Mouse (Mus musculus): ENCODE results near the gene Kalrn. TPM values are rescaled to one million over a fixed set of nuclear protein-coding genes. Genes with fewer than 3 reads are reported as not detected.

Gene Kalrn
- polyA plus RNA-seq, 1 experiment from 2014 or later, result 33.2 TPM

- Histone ChIP-seq H3K9ac (no peak overlapping the region), H3K9me3 (replicated peaks) (no peaks in the 10 kb centered on the region), H3K4me3 (no peak overlapping the region), H3K36me3 (peaks cover 29% of the 10 kb centered on the region), H3K27ac (no peak overlapping the region), H3K4me2 (replicated peaks) (no peak overlapping the region), H3K27me3 (no peaks in the 10 kb centered on the region), H3K4me1 (no peaks in the 10 kb centered on the region)
- no peak for ATAC-seq (ENCODE audit: low FRiP score)
- 94% methylated on average over 2 of the region's 2 CpGs for WGBS
Observed at GRCm38 (mm10) chr16:34293675-34294074, 279.7 kb downstream of the Kalrn start.

GRCm38 (mm10) chr16:34289583-34289982 is 283.7 kb downstream of the Kalrn start:
- ATAC-seq (ENCODE audit: low FRiP score), result no peak
- Histone ChIP-seq H3K9me3 (replicated peaks) (no peaks in the 10 kb centered on the region), H3K4me3 (no peak overlapping the region), H3K4me2 (replicated peaks) (no peak overlapping the region), H3K36me3 (peaks cover 26% of the 10 kb centered on the region), H3K27me3 (no peaks in the 10 kb centered on the region), H3K27ac (no peak overlapping the region), H3K4me1 (no peaks in the 10 kb centered on the region), H3K9ac (no peak overlapping the region)
- WGBS, result 52% methylated on average over 7 of the region's 7 CpGs

- Histone ChIP-seq H3K9ac (no peak overlapping the region), H3K27me3 (no peaks in the 10 kb centered on the region), H3K27ac (no peak overlapping the region), H3K4me1 (no peaks in the 10 kb centered on the region), H3K4me2 (replicated peaks) (no peak overlapping the region), H3K4me3 (no peak overlapping the region), H3K9me3 (replicated peaks) (no peaks in the 10 kb centered on the region), H3K36me3 (no peaks in the 10 kb centered on the region)
- ATAC-seq (ENCODE audit: low FRiP score), result no peak
- 91% methylated on average over 8 of the region's 8 CpGs for WGBS
Observed at GRCm38 (mm10) chr16:34282026-34282425, 291.3 kb downstream of the Kalrn start.

DNA sequence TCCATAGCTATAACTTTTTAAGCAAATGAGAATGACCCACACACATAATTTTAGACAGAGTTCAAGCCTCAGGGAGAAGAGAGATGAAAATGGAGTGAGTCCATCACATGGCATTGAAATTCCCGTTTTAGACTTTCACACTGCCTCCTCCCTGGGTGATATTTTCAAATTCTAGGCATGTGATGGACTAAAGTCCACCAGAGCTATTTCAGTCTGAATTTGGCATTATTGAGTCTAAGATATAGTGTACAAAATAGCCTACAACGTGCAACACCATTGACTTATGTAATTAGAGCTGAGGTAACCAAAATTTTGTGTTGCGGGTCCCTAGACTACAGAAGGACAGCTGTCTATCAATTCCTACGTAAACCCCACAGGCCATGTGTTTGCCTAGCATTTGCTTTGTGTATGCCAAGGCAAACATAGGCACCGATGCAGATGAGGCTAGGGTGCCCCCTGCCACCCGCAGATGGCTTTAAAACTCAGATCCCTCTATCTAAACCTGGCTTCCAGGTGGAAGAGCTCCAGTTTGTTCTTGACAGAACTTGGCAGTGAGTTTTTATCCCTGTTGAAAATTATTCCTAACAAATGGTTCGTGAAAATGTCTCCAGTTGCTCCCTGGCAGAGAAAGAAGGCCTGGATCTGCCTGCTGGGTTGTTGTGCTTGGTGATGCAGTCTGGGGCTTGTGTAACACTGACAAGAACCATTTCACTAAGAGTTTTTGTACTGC is 293.5 kb downstream of the Kalrn start:
- H3K4me2 ChIP-seq (replicated peaks), result no peak overlapping the region
- no peak overlapping the region for H3K27ac ChIP-seq
- H3K9ac ChIP-seq, result no peak overlapping the region
- H3K9me3 ChIP-seq (replicated peaks), result no peaks in the 10 kb centered on the region
- 86% methylated on average over 7 of the region's 7 CpGs for WGBS
- H3K4me1 ChIP-seq, result no peaks in the 10 kb centered on the region
- H3K27me3 ChIP-seq, result no peaks in the 10 kb centered on the region
- no peaks in the 10 kb centered on the region for H3K36me3 ChIP-seq
- no peak for ATAC-seq (ENCODE audit: low FRiP score)
- no peak overlapping the region for H3K4me3 ChIP-seq

GRCm38 (mm10) chr16:34278249-34278790 is 295.0 kb downstream of the Kalrn start:
- ATAC-seq (ENCODE audit: low FRiP score), result no peak
- H3K4me3 ChIP-seq, result no peak overlapping the region
- no peaks in the 10 kb centered on the region for H3K9me3 ChIP-seq (replicated peaks)
- no peak overlapping the region for H3K9ac ChIP-seq
- WGBS, result 50% methylated on average over 4 of the region's 4 CpGs
- no peaks in the 10 kb centered on the region for H3K36me3 ChIP-seq
- no peak overlapping the region for H3K4me2 ChIP-seq (replicated peaks)
- no peaks in the 10 kb centered on the region for H3K27me3 ChIP-seq
- no peaks in the 10 kb centered on the region for H3K4me1 ChIP-seq
- no peak overlapping the region for H3K27ac ChIP-seq

DNA sequence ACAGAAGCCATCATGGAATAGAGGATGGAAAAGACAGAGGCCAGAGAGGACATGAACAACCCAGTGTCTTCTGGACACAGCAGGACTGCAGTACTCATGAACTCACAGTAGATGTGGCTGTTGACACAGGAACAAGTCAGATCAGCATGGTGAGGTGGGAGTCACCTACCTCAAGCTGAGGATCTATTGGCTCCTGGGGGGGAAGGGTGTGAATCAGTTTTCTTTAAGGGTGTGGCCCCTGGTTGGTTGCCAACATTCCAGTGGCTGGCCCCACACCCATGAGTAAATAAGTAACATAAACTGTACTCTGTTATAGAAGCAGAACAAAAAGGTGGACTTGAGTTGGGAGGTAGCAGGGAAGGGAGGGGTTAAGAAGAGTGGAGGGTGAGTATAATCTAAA is 298.7 kb downstream of the Kalrn start:
- Histone ChIP-seq H3K9ac (no peak overlapping the region), H3K4me3 (no peak overlapping the region), H3K4me1 (no peaks in the 10 kb centered on the region), H3K9me3 (replicated peaks) (no peaks in the 10 kb centered on the region), H3K27me3 (no peaks in the 10 kb centered on the region), H3K27ac (no peak overlapping the region), H3K36me3 (no peaks in the 10 kb centered on the region), H3K4me2 (replicated peaks) (no peak overlapping the region)
- no peak for ATAC-seq (ENCODE audit: low FRiP score)

DNA sequence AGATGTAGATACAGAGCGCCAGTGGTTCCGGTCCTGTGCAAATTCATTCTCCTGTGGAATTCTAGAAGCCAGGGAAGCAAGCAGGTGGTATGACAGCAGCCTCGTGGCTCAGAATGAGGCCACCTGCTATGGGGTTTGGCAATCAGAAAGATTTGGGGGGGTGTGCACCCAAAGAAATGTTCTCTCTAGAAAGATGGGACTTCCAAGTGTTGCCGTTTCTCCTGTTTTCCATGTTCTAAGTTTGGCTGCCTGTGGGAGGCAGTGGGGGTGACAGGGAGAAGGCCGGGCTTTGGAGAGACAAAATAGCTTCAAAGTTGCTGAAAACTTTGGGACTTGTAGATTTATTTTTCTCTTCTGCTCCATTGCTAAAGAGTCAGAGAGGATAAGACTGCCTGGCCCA is 301.9 kb downstream of the Kalrn start:
- Histone ChIP-seq H3K4me2 (replicated peaks) (no peak overlapping the region), H3K4me3 (no peak overlapping the region), H3K27me3 (no peaks in the 10 kb centered on the region), H3K4me1 (no peaks in the 10 kb centered on the region), H3K9ac (no peak overlapping the region), H3K27ac (no peak overlapping the region), H3K9me3 (replicated peaks) (no peaks in the 10 kb centered on the region), H3K36me3 (no peaks in the 10 kb centered on the region)
- WGBS, result 94% methylated on average over 5 of the region's 5 CpGs
- ATAC-seq (ENCODE audit: low FRiP score), result no peak

DNA sequence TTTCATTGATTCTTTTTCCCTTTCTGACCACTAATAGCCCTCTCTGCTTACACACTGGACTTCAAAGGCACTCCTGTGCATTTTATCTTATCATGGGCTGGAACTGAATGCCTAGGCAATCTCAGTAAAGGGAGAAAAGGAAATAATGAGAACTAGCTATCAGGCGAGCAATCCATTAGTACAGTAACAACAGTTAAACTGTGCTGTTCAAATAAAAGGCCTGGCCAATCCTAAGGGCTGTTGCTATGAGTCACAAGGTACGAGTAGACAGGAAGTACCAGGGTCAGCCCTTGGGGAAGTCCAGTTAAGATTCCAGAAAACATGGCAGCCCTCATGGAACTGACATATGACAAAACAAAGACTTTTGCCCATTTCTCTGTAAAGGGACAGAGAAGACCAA is 302.7 kb downstream of the Kalrn start:
- no peaks in the 10 kb centered on the region for H3K9me3 ChIP-seq (replicated peaks)
- H3K36me3 ChIP-seq, result no peaks in the 10 kb centered on the region
- H3K4me1 ChIP-seq, result no peaks in the 10 kb centered on the region
- H3K4me3 ChIP-seq, result no peak overlapping the region
- H3K9ac ChIP-seq, result no peak overlapping the region
- H3K4me2 ChIP-seq (replicated peaks), result no peak overlapping the region
- WGBS, result 84% methylated on average over 2 of the region's 2 CpGs
- no peak for ATAC-seq (ENCODE audit: low FRiP score)
- H3K27ac ChIP-seq, result no peak overlapping the region
- no peaks in the 10 kb centered on the region for H3K27me3 ChIP-seq

DNA sequence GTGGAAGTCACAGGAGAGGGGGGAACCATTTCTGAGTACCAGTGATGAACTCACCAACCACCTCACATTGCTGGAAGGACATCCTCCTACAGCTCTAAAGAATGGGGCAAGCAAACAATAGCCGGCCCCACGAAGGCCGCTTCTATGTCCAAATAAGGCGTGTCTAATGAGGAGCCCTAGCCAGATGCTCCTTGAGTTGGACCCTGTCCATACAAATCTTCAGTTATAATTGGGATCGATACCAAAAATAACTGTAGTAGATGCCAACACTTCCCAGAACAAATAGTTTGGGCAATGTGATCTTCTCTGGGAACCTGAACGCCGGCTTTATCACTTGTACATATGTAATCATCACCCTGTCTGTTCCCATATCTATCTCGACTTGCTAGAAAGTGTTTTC is 303.7 kb downstream of the Kalrn start:
- Histone ChIP-seq H3K36me3 (no peaks in the 10 kb centered on the region), H3K9me3 (replicated peaks) (no peaks in the 10 kb centered on the region), H3K9ac (no peak overlapping the region), H3K4me1 (no peaks in the 10 kb centered on the region), H3K4me3 (no peak overlapping the region), H3K27me3 (no peaks in the 10 kb centered on the region), H3K4me2 (replicated peaks) (no peak overlapping the region), H3K27ac (no peak overlapping the region)
- WGBS, result 80% methylated on average over 8 of the region's 8 CpGs
- ATAC-seq (ENCODE audit: low FRiP score), result no peak

DNA sequence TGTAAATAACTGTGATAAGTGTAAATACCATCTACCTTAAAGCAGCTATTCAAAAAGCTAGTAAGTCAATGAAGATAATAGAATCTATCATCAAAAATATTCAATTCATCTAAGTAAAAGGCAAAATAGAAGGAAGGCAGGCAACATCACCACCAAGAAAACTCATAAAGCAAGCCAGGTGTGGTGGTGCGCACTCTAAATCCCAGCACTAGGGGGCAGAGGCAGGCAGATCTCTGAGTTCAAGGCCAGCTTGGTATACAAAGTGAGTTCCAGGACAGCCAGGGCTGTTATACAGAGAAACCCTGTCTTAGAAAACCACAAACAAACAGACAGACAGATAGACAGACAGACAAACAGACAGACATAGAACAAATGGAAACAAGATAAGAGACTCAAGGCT is 305.6 kb downstream of the Kalrn start:
- no peaks in the 10 kb centered on the region for H3K27me3 ChIP-seq
- H3K4me1 ChIP-seq, result peaks cover 9% of the 10 kb centered on the region
- no peak overlapping the region for H3K4me2 ChIP-seq (replicated peaks)
- WGBS, result 100% methylated on average over 1 of the region's 1 CpGs
- no peaks in the 10 kb centered on the region for H3K9me3 ChIP-seq (replicated peaks)
- ATAC-seq (ENCODE audit: low FRiP score), result no peak
- no peak overlapping the region for H3K27ac ChIP-seq
- H3K4me3 ChIP-seq, result no peak overlapping the region
- no peaks in the 10 kb centered on the region for H3K36me3 ChIP-seq
- no peak overlapping the region for H3K9ac ChIP-seq

DNA sequence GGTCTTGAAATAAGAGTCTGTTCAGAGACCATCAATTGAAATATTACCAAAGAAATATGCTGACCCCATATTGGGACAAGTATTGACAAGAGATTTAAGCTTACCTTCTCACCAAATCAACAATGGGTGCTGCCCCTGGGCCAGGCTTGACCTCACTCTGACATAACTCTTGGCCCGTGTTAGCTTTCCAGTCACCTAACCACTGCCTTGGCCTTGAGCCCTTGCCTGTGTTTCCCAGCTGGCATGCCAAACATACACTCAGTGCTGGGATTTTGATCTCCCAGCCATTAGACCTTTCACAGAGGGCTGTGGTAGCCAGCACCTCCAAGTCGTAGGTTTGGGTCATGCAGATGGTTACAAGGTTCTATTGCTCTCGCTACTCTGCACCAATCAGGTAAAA is 308.7 kb downstream of the Kalrn start:
- peaks cover 10% of the 10 kb centered on the region for H3K4me1 ChIP-seq
- WGBS, result 95% methylated on average over 3 of the region's 3 CpGs
- H3K4me3 ChIP-seq, result no peak overlapping the region
- H3K4me2 ChIP-seq (replicated peaks), result no peak overlapping the region
- ATAC-seq (ENCODE audit: low FRiP score), result no peak
- H3K9ac ChIP-seq, result no peak overlapping the region
- H3K27ac ChIP-seq, result no peak overlapping the region
- no peaks in the 10 kb centered on the region for H3K9me3 ChIP-seq (replicated peaks)
- no peaks in the 10 kb centered on the region for H3K36me3 ChIP-seq
- no peaks in the 10 kb centered on the region for H3K27me3 ChIP-seq

DNA sequence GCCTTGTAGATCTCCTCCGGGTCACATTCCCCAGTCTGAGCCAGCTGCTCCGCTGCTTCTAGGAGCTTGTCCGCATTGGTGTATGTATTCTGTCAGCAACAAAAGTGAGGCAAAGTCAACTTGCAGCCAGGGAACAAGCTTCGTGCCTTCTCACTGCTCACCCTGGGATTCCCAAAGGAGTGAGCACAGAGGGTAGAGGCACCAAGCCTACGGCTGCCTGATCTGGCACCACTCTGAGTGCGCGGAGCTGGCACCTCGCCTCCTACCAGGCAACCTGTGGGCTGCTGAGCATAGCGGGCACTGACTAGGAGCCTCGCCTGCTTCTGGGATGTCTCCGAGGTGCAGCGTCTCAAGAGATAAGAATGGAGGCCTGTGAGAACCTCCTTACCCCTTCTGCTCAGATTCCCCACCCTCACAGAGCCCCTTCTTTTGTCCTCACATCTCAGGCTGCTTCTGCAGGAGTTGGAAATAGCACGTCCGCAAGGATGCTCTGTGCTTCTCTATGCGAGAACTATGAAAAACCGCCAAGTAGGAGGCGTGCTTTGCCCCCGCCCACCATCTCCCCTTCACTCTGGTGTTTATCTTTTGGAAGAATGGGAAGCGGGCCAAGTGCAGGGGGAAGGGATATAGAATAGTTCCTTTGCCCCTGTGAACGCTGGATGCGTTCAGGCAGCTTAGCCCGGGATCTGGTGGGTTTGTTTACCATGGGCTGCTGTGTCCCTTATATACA is 310.4 kb downstream of the Kalrn start:
- 0 out of 2 replicates have a peak overlapping the region, but pooled peaks have one; percentile 9 for H3K27ac ChIP-seq
- H3K4me1 ChIP-seq, result peaks cover 10% of the 10 kb centered on the region
- H3K9me3 ChIP-seq (replicated peaks), result no peaks in the 10 kb centered on the region
- H3K36me3 ChIP-seq, result no peaks in the 10 kb centered on the region
- ATAC-seq (ENCODE audit: low FRiP score), result no peak
- no peak overlapping the region for H3K9ac ChIP-seq
- H3K4me3 ChIP-seq, result no peak overlapping the region
- WGBS, result 69% methylated on average over 22 of the region's 22 CpGs
- H3K4me2 ChIP-seq (replicated peaks), result no peak overlapping the region
- H3K27me3 ChIP-seq, result no peaks in the 10 kb centered on the region

All from hindbrain, embryonic 12.5 days (tissue).